ENCODE assay signal across 8 mouse cellular contexts in the genomic region with DNA sequence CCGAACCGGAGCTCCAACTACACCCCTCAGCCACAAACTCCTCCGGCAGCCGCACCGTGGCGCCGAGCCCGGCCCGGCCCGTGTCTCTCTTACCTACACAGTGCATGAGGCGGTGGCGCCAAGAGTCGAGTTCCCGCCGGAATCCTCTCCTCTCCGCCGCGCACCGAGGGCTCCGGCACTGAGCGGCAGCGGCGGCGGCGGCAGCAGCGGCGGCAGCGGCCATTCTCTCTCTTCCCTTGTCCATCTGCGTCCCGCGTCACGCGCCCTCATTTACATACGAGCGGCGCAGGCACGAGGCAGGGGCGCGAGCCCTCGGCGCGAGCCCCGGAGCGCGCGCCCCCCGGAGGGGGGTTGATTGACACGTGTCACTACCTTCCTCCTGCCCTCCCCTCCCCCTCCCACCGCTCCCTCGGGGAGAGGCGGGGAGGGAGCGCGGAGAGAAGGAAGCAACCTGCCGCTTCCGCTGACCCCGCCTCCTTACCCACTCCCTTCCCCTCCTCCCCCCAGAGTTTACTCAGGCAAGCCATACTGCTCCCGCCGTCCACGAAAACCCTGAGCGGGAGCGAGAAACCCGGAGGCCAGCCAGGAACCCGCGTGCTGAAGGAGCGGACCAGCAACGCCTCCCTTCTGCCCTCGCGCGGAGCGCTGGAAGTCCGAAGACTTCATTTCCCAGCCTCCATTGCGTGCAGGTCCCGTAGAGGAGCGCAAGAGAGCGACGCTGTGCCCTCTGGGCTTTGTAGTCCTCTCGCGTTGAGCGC. TPM values are rescaled to one million over a fixed set of nuclear protein-coding genes. Genes with fewer than 3 reads are reported as not detected.
DNase-seq lines count a peak whose midpoint lies in the region; ATAC-seq lines count a peak whose summit lies in the region.

Lcorl (minus strand) TSS at position 362 of the 758 bp plus-strand sequence.

- peak; percentile 99 for DNase-seq in adipocyte (ENCODE audit: low spot score)
- peak; percentile 96 for DNase-seq in embryo, embryonic 10 days (ENCODE audit: low spot score)
- DNase-seq in gastrocnemius, postnatal 10 days = peak; percentile 88
- DNase-seq in induced T-regulatory cell, adult 2 months (ENCODE audit: low read depth) = peak; percentile 94
- peak; percentile 87 to 95 for DNase-seq in left cerebral cortex, adult 9 months (ENCODE audit: low spot score in 2 of 2)
- DNase-seq in right cerebral cortex, postnatal 14 days = peak; percentile 92
- peak; percentile 92 to 95 for DNase-seq in urinary bladder, postnatal 36 days (ENCODE audit: low spot score in 2 of 2)

- peak; percentile 80 for ATAC-seq in megakaryocyte progenitor cell, adult 5-6 weeks (replicated peaks; ENCODE audit: poor library complexity)

RNA-seq across cellular contexts. Expression of gene Lcorl, which starts in this region (rescaled TPM):
- 10 to 100 TPM; 12.0 to 12.8 TPM for total RNA-seq in gastrocnemius, postnatal 10 days (2021)
- total RNA-seq in megakaryocyte progenitor cell, adult 5-6 weeks (2015) = 38.7 and 39.0 TPM in 2 replicates
- total RNA-seq in megakaryocyte progenitor cell, adult 5-6 weeks (2017) = 33.4 and 34.2 TPM in 2 replicates

Comparison
In these comparisons a context has a peak if more than half of its experiments do, and no peak if none do; other contexts are left out.
1. Peak in every context shown above with its lines: DNase-seq and ATAC-seq.